Mouse (Mus musculus): ENCODE data around the gene Map3k7. TPM values are rescaled to one million over a fixed set of nuclear protein-coding genes. Genes with fewer than 3 reads are reported as not detected.

Gene Map3k7
- 38.5 and 54.5 TPM in 2 replicates for total RNA-seq (2023)

GRCm38 (mm10) chr4:31963354-31964193, at the start of gene Map3k7:
Map3k7 (plus strand) TSS chr4:31964097.

Measured in neutrophil, adult 65 days (primary cell).